Mouse (Mus musculus) spleen, adult 2 months (tissue): ENCODE results near the gene Peli2. TPM values are rescaled to one million over a fixed set of nuclear protein-coding genes. Genes with fewer than 3 reads are reported as not detected.

Experiments used
- DNase-seq, 2 experiments: peaks; one replicate each; pipeline versions ENCODE4 v3.0.0 to v3.0.0-alpha.2; 2012 to 2021; ENCODE audit warnings: low spot score in 2 of 2, low read depth in 1 of 2
- H3K27ac ChIP-seq: fragments of 200-500 bp; 2 replicates; pipeline ENCODE4 v1.5.1; 2012; ENCODE audit warnings: low read length, inconsistent platforms; ENCODE audit not compliant: insufficient read depth
- H3K27me3 ChIP-seq: fragments of 200-500 bp; 2 replicates; pipeline ENCODE4 v1.6.1; 2012; ENCODE audit warnings: mild to moderate bottlenecking, moderate library complexity, low read length, inconsistent platforms; ENCODE audit not compliant: control insufficient read depth, insufficient read depth
- H3K36me3 ChIP-seq: fragments of 200-500 bp; 2 replicates; pipeline ENCODE4 v1.6.1; 2012; ENCODE audit warnings: mild to moderate bottlenecking, low read length, inconsistent platforms; ENCODE audit not compliant: control insufficient read depth, insufficient read depth
- H3K4me1 ChIP-seq: fragments of 200-500 bp; 2 replicates; pipeline ENCODE4 v1.6.1; 2011; ENCODE audit warnings: inconsistent platforms; ENCODE audit not compliant: control insufficient read depth, insufficient read depth, insufficient read length
- H3K4me3 ChIP-seq: fragments of 200-500 bp; 2 replicates; pipeline ENCODE4 v1.5.1; 2011; ENCODE audit warnings: mild to moderate bottlenecking, inconsistent platforms; ENCODE audit not compliant: insufficient read depth, insufficient read length; ENCODE audit errors: extremely low read depth
- CTCF ChIP-seq: fragments of 200-500 bp; IDR thresholded peaks from 2 replicates; pipeline ENCODE4 v1.5.1; 2011; ENCODE audit warnings: mild to moderate bottlenecking, inconsistent platforms; ENCODE audit not compliant: insufficient read depth, insufficient read length, insufficient replicate concordance; ENCODE audit errors: extremely low read depth
- POLR2A ChIP-seq: fragments of 200-500 bp; IDR thresholded peaks from 2 replicates; pipeline ENCODE4 v1.6.1; 2011; ENCODE audit warnings: low read depth, low read length, inconsistent platforms
- WGBS: fragments of 180-500 bp; shearing (Covaris S2); methylation state at CpG from one replicate; pipeline ENCODE4 v1.1.7; 2018; 5-methylcytosine and 5-hydroxymethylcytosine counted together
- polyA plus RNA-seq: library from polyadenylated mRNA; depleted of rRNA; stranded (reverse); fragments of >200 nt; gene quantifications from 2 replicates; pipeline ENCODE4 v1.2.3, GENCODE M21; 2012

The Peli2 gene
- polyA plus RNA-seq, 1 experiment, result 3.1 TPM

DNA sequence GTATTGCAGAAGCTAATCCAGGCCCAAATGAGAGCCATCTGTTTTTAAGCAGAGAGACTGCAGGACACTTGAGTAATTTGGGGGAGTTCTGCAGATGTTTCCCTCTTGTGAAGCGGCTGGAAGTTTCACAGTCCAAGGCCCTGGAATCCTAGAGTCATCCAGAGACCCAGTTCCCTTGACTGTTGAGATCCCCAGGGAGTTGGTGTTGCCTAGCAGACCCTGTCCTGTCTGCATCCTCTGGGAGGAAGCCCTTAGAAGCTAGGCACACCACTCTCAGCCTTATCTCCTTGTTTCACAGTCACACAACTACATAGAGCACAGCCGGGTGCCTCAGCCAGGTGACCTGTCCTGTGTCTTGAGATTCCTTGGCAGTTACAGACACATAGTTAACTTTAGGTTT lies 30.9 kb downstream of the Peli2 start:
- no peak for TF ChIP-seq CTCF
- TF ChIP-seq POLR2A, result no peak
- WGBS, result 83% methylated on average over 2 of the region's 2 CpGs
- DNase-seq, result no peak

DNA sequence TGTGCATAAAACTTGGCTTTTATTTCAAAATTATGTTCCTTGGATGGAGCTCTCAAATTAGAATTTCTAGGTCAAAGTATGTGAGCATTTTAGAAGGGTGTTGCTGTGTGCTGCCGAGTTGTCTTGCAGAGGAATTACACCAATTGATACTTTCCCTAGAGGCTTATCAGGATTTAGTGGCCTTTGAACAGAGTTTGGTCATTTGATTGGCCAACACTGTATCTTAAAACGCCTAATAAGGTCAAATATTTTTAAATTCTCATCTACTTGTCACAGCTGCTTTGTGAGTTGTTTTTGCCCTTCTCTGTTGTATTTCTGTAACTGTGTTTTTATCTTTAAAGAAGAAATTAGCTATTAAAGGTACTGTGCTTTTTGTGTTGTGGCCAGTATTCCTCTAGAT lies 32.4 kb downstream of the Peli2 start:
- no peak for DNase-seq
- Histone ChIP-seq H3K27ac (no peak overlapping the region), H3K4me3 (no peak overlapping the region), H3K36me3 (no peaks in the 10 kb centered on the region), H3K4me1 (no peaks in the 10 kb centered on the region), H3K27me3 (no peaks in the 10 kb centered on the region)
- 80% methylated on average over 2 of the region's 2 CpGs for WGBS
- no peak for TF ChIP-seq CTCF
- TF ChIP-seq POLR2A, result no peak

More for the DNA sequence above, 30.9 kb downstream of the Peli2 start:
- no peak overlapping the region for H3K27ac ChIP-seq
- no peaks in the 10 kb centered on the region for H3K4me1 ChIP-seq
- no peak overlapping the region for H3K4me3 ChIP-seq
- no peaks in the 10 kb centered on the region for H3K27me3 ChIP-seq
- no peaks in the 10 kb centered on the region for H3K36me3 ChIP-seq

DNA sequence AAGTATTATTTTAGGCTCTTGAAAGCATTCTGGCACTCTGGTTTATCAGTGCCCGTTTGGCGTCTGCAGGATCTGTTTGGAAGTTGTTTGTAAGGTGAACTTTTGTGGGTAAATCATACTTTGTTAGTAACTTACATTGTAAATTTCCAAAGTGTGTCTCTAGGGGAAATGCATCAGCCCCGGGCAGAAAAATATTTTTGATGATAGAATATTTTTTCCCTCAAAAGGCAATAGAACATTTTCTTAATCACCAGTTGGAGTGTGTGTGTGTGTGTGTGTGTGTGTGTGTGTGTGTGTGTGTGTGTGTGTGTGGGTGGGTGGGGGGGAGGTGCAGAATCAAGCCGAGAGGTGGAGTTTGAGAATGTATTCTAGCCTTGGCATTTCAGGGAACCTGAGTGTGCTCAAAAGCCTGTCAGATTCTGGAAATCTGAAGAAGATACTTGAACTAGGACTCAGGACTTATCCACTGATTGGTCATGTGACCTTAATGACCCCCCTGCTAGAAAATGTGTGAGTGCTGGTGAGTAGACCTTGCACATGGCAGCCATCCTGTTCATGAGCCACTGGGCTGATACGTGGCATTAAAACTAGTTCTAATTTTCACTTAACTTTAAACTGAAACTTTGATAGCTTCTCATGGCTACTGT lies 33.4 kb downstream of the Peli2 start:
- Histone ChIP-seq H3K36me3 (no peaks in the 10 kb centered on the region), H3K27me3 (no peaks in the 10 kb centered on the region), H3K4me1 (no peaks in the 10 kb centered on the region), H3K27ac (no peak overlapping the region), H3K4me3 (no peak overlapping the region)
- 85% methylated on average over 5 of the region's 5 CpGs for WGBS
- TF ChIP-seq CTCF (no peak), POLR2A (no peak)
- no peak for DNase-seq

DNA sequence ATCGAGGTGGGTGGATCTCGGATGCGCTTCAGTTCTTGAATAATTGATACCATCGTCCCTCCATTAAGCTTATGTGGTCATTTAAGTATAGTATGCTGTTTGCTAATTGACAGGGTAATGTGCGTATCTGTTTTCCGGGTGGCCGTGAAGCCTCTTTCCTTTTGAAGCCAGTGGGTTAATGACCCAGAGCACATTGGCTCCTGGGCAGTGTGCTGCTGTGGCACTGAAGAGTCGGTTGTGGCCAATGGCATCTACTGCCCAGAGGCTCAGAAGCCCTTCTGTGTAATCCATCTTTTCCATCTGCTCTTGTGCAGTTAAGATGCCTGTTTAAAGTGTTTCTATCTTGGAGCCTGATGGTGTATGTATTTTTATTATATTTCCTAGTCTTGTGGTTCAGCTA lies 34.0 kb downstream of the Peli2 start:
- no peak overlapping the region for H3K4me3 ChIP-seq
- DNase-seq, result no peak
- H3K27me3 ChIP-seq, result no peaks in the 10 kb centered on the region
- H3K36me3 ChIP-seq, result no peaks in the 10 kb centered on the region
- TF ChIP-seq POLR2A, result no peak
- no peak for TF ChIP-seq CTCF
- H3K27ac ChIP-seq, result no peak overlapping the region
- 91% methylated on average over 8 of the region's 8 CpGs for WGBS
- H3K4me1 ChIP-seq, result no peaks in the 10 kb centered on the region

DNA sequence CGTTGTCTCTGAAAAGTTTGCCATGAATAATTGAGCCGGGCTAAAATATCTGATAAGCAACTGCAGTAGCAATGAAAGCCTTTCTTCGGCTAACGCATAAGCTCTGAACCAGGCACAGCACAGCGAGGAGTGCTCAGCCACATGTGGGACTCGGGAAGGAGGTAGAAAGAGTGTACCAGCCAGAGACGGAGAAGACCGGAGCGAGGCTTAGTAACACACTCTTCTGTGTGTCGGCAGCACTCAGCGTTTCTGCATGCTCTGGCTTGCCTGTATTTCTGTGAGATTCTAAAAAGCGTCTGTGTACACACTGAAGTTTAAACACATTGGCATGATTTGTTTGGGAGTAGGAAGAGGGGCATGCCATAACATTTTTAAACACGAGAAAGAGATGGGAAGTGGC lies 34.5 kb downstream of the Peli2 start:
- Histone ChIP-seq H3K27ac (no peak overlapping the region), H3K36me3 (no peaks in the 10 kb centered on the region), H3K4me3 (no peak overlapping the region), H3K4me1 (no peaks in the 10 kb centered on the region), H3K27me3 (no peaks in the 10 kb centered on the region)
- 85% methylated on average over 13 of the region's 13 CpGs for WGBS
- TF ChIP-seq CTCF (no peak), POLR2A (no peak)
- no peak for DNase-seq

DNA sequence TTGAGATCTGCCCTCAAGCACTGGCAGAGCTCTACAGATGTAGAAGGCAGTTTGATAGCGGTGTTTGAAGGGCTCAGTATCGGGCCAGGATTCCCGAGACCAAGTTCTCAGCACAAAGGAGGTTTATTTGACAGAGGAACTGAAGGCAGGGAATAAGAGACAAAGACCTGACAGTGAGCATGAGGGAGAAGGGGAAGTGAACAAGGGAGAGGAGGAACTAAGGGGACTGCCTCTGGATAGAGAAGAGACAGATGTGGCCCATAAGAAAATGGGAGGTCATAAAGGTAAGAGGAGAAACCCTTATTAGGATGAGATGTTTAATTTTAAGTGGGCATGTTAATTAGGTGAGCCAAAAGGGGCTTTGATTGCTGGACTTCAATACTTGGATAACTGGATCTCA lies 36.5 kb downstream of the Peli2 start:
- 86% methylated on average over 3 of the region's 3 CpGs for WGBS

DNA sequence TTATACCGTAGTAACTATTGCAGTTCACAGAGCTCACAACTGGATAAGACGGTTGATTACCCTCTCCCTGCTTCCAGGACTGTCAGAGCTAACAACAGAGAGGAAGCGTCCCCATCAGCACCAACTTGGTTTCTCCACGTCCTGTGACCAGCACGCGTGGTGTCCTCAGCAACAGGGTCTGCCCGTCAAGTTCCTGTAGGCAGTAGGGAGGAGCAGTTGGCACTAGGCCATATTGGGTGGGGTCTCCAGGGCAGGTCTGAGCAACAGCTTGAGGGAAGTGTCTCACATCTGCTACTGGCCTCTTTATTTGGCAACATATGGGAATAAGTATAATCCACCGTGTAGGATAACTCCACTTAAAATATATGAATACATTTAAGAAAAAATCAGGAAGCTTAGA lies 37.2 kb downstream of the Peli2 start:
- H3K36me3 ChIP-seq, result no peaks in the 10 kb centered on the region
- H3K4me1 ChIP-seq, result no peaks in the 10 kb centered on the region
- no peak for DNase-seq
- H3K27me3 ChIP-seq, result no peaks in the 10 kb centered on the region
- WGBS, result 80% methylated on average over 8 of the region's 8 CpGs
- no peak overlapping the region for H3K27ac ChIP-seq
- H3K4me3 ChIP-seq, result no peak overlapping the region
- TF ChIP-seq POLR2A (no peak), CTCF (no peak)

More for the DNA sequence above, 36.5 kb downstream of the Peli2 start:
- Histone ChIP-seq H3K27me3 (no peaks in the 10 kb centered on the region), H3K4me1 (no peaks in the 10 kb centered on the region), H3K27ac (no peak overlapping the region), H3K36me3 (no peaks in the 10 kb centered on the region), H3K4me3 (no peak overlapping the region)
- no peak for DNase-seq
- no peak for TF ChIP-seq POLR2A
- TF ChIP-seq CTCF, result no peak
